Mouse (Mus musculus): Measurements from ENCODE around the gene Pou2f3.

- no peak for TF ChIP-seq CTCF (IDR thresholded peaks at IDR 0.05; ENCODE audit: extremely low read depth, insufficient read depth, low read length)
- no peak for TF ChIP-seq POLR2A (IDR thresholded peaks at IDR 0.05; ENCODE audit: extremely low read depth, insufficient read depth, low read length)
Measured at GRCm38 (mm10) chr9:43084496-43085362, 125.4 kb downstream of the Pou2f3 start.
